Mouse (Mus musculus): Measurements from ENCODE around the gene Prr14l. TPM values are rescaled to one million over a fixed set of nuclear protein-coding genes. Genes with fewer than 3 reads are reported as not detected.
"Not testable (repeated sequence)": the region's sequence is repeated elsewhere in the genome, so short reads cannot be mapped to it uniquely, and the experiment has no call there.

The Prr14l gene
- total RNA-seq, 2 experiments from 2014 or later, result 4.3 to 6.2 TPM

DNA sequence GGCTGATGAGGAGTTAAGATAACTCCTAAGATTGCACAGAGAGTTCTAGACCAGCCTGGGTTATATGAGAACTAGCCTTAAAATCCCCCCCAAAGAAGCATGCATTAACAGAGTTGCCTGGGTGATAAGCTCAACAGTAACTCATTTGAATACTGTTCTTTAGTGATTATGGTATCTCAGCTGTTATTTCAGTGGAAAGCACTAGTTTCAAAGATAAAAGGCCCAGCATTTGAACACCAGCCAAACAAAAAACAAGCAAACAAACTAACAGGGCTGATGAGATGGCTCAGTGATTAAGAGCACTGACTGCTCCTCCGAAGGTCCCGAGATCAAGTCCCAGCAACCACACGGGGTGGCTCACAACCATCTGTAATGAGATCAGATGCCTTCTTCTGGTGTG lies 4.9 kb downstream of the Prr14l start:
- intact Hi-C loops (cut with DNase I), result no loop called here
- DNase-seq, result no peak
- Histone ChIP-seq H3K4me3 (no peak overlapping the region), H3K27ac (no peak overlapping the region)
- TF ChIP-seq CTCF (IDR thresholded peaks at IDR 0.05), result no peak

DNA sequence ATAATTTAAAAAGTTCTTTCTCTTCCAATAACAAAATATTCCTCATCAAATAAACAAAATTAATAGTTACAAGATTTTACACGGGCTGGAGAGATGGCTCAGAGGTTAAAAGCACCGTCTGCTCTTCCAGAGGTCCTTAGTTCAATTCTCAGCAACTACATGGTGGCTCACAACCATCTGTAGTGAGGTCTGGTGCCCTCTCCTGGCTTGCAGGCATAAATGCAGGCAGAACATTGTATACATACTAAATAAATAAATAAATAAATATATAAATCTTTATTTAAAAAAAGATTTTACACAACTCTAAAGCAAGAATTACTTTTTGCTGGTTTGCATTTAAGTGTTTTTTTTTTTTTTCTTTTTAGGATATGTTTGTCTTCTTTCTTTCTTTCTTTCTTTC lies 14.0 kb downstream of the Prr14l start:
- peak; percentile 37 for TF ChIP-seq CTCF (IDR thresholded peaks at IDR 0.05)
- intact Hi-C loops (cut with DNase I), result no loop called here
- no peak overlapping the region for H3K4me3 ChIP-seq
- no peak for DNase-seq
- no peak overlapping the region for H3K27ac ChIP-seq

- TF ChIP-seq CTCF (IDR thresholded peaks at IDR 0.05), result no peak
- no peak overlapping the region for H3K4me3 ChIP-seq
- no peak overlapping the region for H3K27ac ChIP-seq
- intact Hi-C loops (cut with DNase I), result no loop called here
- no peak for DNase-seq
These were observed 17.1 kb downstream of the Prr14l start for GRCm38 (mm10) chr5:32836976-32837375.

- no peak overlapping the region for H3K27ac ChIP-seq
- no peak overlapping the region for H3K4me3 ChIP-seq
- intact Hi-C loops (cut with DNase I), result no loop called here
- DNase-seq, result no peak
- no peak for TF ChIP-seq CTCF (IDR thresholded peaks at IDR 0.05)
These were observed 19.6 kb downstream of the Prr14l start for GRCm38 (mm10) chr5:32834497-32834896.

- intact Hi-C loops (cut with DNase I), result no loop called here
These were observed 24.0 kb downstream of the Prr14l start for GRCm38 (mm10) chr5:32830054-32830453.

GRCm38 (mm10) chr5:32828766-32829165 lies 25.3 kb downstream of the Prr14l start:
- H3K4me3 ChIP-seq; DNase-seq; intact Hi-C loops (cut with DNase I): not testable (repeated sequence)

More at GRCm38 (mm10) chr5:32830054-32830453, 24.0 kb downstream of the Prr14l start:
- no peak for DNase-seq
- TF ChIP-seq CTCF (IDR thresholded peaks at IDR 0.05), result no peak
- Histone ChIP-seq H3K4me3 (no peak overlapping the region), H3K27ac (no peak overlapping the region)

GRCm38 (mm10) chr5:32827009-32827408 lies 27.0 kb downstream of the Prr14l start, which contains the start of gene Gm20671:
Gm20671 (minus strand) TSS chr5:32827109.
- DNase-seq, result no peak
- intact Hi-C loops (cut with DNase I), result no loop called here
- H3K4me3 ChIP-seq, result no peak within 1 kb of the TSS
- TF ChIP-seq CTCF (IDR thresholded peaks at IDR 0.05), result no peak
- no peak within 1 kb of the TSS for H3K27ac ChIP-seq

More at GRCm38 (mm10) chr5:32828766-32829165, 25.3 kb downstream of the Prr14l start:
- not testable (repeated sequence) for H3K27ac ChIP-seq

- Histone ChIP-seq H3K4me3 (no peak overlapping the region), H3K27ac (no peak overlapping the region)
- TF ChIP-seq CTCF (IDR thresholded peaks at IDR 0.05), result no peak
- DNase-seq, result no peak
- intact Hi-C loops (cut with DNase I), result no loop called here
These were observed 33.6 kb downstream of the Prr14l start for GRCm38 (mm10) chr5:32820471-32820870.

GRCm38 (mm10) chr5:32815396-32815795 lies 38.7 kb downstream of the Prr14l start:
- intact Hi-C loops (cut with DNase I), result no loop called here
- no peak overlapping the region for H3K4me3 ChIP-seq
- TF ChIP-seq CTCF (IDR thresholded peaks at IDR 0.05), result no peak
- no peak for DNase-seq
- H3K27ac ChIP-seq, result no peak overlapping the region

DNA sequence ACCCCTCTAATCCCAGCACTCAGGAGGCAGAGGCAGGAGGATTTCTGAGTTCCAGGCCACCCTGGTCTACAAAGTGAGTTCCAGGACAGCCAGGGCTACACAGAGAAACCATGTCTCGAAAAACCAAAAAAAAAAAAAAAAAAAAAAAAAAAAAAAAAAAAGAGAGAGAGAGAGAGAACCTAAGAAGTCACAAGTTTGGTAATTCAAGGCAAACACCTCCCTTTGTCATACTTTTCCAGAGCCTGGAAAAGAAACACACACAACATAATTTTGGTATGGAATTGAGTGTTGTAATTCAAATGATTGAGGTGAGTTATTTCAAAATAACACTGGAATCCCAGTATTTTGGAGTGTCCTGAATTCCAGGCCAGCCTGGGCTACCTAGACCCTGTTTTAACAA lies 67.6 kb downstream of the Prr14l start:
- peak overlapping the region; percentile 88; the same call in 1 of the 2 replicates for H3K27ac ChIP-seq
- H3K4me3 ChIP-seq; intact Hi-C loops (cut with DNase I); DNase-seq: not testable (repeated sequence)

- Histone ChIP-seq H3K27ac (peak within 1 kb of the TSS; percentile 88), H3K4me3 (peak within 1 kb of the TSS; percentile 88)
- peak; percentile 97 for DNase-seq
- intact Hi-C loops (cut with DNase I), result no loop called here
- peak; percentile 29; the same call in 1 of the 2 replicates for TF ChIP-seq CTCF (IDR thresholded peaks at IDR 0.05)
These were observed 68.6 kb downstream of the Prr14l start, which contains the start of gene Pisd for GRCm38 (mm10) chr5:32785313-32785915. Pisd (minus strand) TSS chr5:32785646.

DNA sequence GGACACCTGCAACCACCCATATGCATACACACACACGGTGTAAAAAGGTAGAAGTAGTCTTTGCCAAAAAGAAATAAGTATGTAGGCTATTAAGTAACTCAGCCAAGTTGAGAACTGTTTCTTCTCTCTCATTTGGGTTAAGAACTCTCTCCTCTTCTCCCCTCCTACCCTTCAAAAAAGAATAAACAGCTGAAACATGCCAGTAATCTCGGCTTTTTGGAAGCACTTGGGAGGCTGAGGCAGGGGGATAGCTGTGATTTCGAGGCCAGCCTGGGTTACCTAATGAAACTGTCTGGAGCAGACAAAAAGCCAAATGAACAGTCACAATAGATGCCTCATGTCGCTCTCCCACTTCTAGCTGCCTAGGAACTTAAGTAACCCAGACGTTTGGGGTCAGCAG lies 69.3 kb downstream of the Prr14l start:
- Histone ChIP-seq H3K27ac (peak overlapping the region; percentile 88), H3K4me3 (peak overlapping the region; percentile 88)
- DNase-seq, result no peak
- intact Hi-C loops (cut with DNase I), result no loop called here
- TF ChIP-seq CTCF (IDR thresholded peaks at IDR 0.05), result no peak

DNA sequence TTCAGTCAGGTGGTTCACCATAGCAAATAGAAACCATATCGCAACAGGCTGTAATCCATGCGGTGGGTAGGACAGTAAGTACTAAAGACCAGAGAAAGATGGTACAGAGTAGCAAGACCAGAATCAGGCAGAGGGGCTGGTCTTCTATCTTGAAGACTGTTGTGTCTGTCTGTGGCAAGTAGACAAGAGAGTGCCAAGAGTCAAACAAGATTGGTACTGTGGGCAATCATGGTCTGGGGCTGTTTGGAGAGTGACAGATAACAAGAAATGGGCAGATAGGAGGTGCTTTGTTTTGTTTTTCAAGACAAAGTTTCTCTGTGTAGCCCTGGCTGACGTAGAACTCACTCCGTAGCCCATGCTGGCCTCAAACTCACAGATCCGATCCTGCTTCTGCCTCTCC lies 72.5 kb downstream of the Prr14l start:
- Histone ChIP-seq H3K4me3 (no peak overlapping the region), H3K27ac (no peak overlapping the region)
- no peak for TF ChIP-seq CTCF (IDR thresholded peaks at IDR 0.05)
- intact Hi-C loops (cut with DNase I), result no loop called here
- DNase-seq, result no peak

DNA sequence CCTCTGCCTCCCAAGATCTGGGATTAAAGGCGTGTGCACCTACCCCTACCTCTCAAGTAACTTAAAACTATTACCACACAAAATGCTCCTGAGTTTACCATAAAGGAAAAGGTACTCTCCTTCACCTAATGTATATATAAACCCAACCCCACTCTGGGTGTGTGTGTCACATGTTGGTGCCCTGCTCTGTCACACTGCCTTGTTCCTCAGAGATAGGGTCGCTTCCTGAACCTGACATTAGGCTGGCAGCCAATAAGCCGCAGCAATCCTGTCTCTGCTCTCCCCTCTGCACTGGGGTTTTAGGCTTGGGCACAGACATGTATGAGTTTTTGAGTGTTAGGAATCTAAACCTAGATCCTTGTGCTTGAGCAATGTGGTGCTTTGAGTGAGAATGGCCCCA lies 75.9 kb downstream of the Prr14l start:
- no peak overlapping the region for H3K27ac ChIP-seq
- no peak overlapping the region for H3K4me3 ChIP-seq
- intact Hi-C loops (cut with DNase I), result no loop called here
- TF ChIP-seq CTCF (IDR thresholded peaks at IDR 0.05), result no peak
- DNase-seq, result no peak
